Mouse (Mus musculus): ENCODE data around the gene Gm9837. TPM values are rescaled to one million over a fixed set of nuclear protein-coding genes. Genes with fewer than 3 reads are reported as not detected.

Gm9837 gene
- polyA plus RNA-seq (2012; rRNA removed) = not detected in 2 replicates

DNA sequence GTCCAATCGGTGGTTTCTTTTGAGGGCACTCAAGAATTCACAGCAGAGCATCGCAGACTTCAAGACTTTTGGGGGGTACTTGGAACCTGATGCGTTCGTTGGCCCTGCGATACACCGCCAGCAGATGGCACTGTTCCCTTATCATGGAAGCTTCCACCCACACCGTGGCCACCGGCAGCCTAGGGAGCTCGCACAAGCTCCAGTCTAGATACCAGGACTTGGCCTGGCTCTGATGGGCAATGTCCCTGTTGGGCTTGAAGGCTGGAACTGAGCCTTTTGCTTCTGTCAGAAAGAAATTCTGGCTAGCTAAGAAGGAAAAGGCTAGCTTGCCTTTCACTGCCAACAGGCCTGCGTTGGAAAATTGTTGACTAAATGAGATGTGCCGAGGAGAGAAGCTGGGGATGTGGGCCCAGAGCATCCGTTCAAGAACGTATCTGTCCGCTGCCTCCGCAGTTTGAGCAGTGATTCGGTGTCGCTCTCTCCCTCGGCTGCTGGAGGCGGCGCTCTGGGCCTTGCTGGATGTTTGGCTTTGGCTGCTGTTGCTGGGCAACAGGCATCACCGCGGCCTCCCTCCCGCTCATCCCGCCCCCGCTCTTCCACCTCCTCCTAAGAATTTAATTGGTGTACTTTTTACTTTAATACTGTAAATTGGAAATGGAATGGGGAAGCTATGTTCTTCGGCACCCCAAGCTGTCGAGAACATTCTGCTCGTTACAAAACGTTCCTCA, at the start of gene Gm9837:
Gene Gm9837 (minus strand): TSS at position 512 of the 728 bp plus-strand sequence.
- 9% methylated on average over 29 of the region's 29 CpGs for WGBS
- TF ChIP-seq POLR2A (IDR thresholded peaks at IDR 0.05; ENCODE audit: control insufficient read depth, extremely low read depth, insufficient read depth, low read length, poor library complexity) (no peak), CTCF (IDR thresholded peaks at IDR 0.05; ENCODE audit: borderline replicate concordance, control insufficient read depth, extremely low read depth, insufficient read depth, low read length, poor library complexity) (peak; percentile 92)
- peak; percentile 86 for DNase-seq
- H3K27ac ChIP-seq (ENCODE audit: control insufficient read depth, insufficient read depth, low read length) = no peak within 1 kb of the TSS
- H3K27me3 ChIP-seq (ENCODE audit: control insufficient read depth, insufficient read depth, low read length) = no peaks in the 10 kb centered on the region; the same call in 1 of the 2 replicates
- H3K4me3 ChIP-seq (ENCODE audit: control insufficient read depth, insufficient read depth, low read length) = no peak within 1 kb of the TSS
- H3K4me1 ChIP-seq (replicated peaks; ENCODE audit: control insufficient read depth, insufficient read depth, low read length) = no peaks in the 10 kb centered on the region
- no peaks in the 10 kb centered on the region for H3K36me3 ChIP-seq (ENCODE audit: control insufficient read depth, insufficient read depth, low read length)

DNA sequence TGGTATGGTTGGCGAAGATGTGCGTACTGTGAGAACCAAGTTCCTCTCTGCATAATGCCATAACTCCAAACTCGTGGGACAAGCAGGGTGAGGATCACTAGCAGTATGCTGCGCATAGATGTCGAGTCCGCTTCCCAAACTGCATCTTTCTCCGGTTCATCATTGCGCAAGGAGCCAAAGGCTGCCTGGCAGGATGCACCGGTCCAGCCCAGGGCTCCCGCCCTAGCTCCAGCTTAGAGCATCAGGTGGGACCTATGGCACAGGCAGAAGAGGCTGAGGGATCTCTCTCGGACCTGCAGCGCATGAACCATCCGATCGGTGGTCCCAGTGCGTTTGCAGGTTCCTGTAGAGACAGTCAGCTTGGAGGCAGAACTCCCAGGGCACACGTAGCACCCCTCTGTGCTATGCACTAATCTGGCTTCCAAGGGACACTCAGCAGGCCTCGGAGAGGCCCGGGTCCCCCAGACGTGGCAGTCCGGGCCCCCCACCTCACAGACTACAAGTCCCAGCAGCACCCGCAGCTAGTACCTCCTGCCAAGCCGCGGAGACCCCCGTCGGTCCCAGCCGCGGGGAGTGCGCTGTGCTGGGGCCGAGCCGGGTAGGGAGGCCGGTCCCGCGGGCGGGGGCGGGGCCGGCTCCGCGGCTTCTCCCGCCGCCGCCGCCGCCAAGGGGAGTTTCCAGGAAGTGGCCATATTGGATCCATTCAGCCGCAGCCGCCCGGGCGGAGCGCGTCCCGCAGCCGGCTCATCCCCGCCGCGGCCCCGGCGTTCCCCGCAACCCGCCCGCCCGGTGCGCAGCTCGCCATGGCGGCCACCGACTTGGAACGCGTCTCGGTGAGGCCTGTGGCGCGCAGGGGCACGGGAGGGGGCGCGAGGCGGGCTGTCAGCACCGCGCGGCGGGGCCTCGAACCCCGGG, 49.2 kb upstream of the Gm9837 start, which contains the start of gene Sept8:
Gene Sept8 (plus strand): TSS at position 51 of the 915 bp plus-strand sequence.
- TF ChIP-seq CTCF (IDR thresholded peaks at IDR 0.05; ENCODE audit: borderline replicate concordance, control insufficient read depth, extremely low read depth, insufficient read depth, low read length, poor library complexity) = no peak

DNA sequence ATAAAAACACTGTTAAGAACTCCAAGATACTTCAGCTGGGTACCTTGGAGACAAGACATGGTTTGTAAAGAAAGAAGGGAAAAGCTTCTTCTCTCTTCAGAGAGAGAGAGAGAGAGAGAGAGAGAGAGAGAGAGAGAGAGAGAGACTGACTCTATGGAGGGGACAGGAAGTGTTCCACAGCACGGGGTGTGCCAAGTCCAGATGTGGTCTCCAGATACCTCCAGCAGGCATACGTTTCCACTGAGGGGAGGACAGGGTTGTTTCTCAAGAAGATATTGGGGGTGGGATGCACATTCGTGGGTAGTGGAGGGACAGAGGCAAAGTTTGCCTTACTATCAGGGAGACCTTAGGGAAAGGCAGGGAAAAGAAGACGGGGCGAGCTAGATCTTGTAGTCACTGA, 48.5 kb upstream of the Gm9837 start:
- Histone ChIP-seq H3K4me3 (ENCODE audit: control insufficient read depth, insufficient read depth, low read length) (no peak overlapping the region), H3K36me3 (ENCODE audit: control insufficient read depth, insufficient read depth, low read length) (no peaks in the 10 kb centered on the region), H3K27me3 (ENCODE audit: control insufficient read depth, insufficient read depth, low read length) (no peaks in the 10 kb centered on the region), H3K4me1 (replicated peaks; ENCODE audit: control insufficient read depth, insufficient read depth, low read length) (peaks cover 26% of the 10 kb centered on the region), H3K27ac (ENCODE audit: control insufficient read depth, insufficient read depth, low read length) (no peak overlapping the region)
- DNase-seq = no peak
- TF ChIP-seq CTCF (IDR thresholded peaks at IDR 0.05; ENCODE audit: borderline replicate concordance, control insufficient read depth, extremely low read depth, insufficient read depth, low read length, poor library complexity) (no peak), POLR2A (IDR thresholded peaks at IDR 0.05; ENCODE audit: control insufficient read depth, extremely low read depth, insufficient read depth, low read length, poor library complexity) (no peak)
- WGBS = 37% methylated on average over 5 of the region's 5 CpGs

More for the DNA sequence above, 49.2 kb upstream of the Gm9837 start, which contains the start of gene Sept8:
- WGBS = 13% methylated on average over 77 of the region's 79 CpGs
- DNase-seq = peak; percentile 26
- H3K36me3 ChIP-seq (ENCODE audit: control insufficient read depth, insufficient read depth, low read length) = no peaks in the 10 kb centered on the region
- peak within 1 kb of the TSS; percentile 41 for H3K4me3 ChIP-seq (ENCODE audit: control insufficient read depth, insufficient read depth, low read length)
- no peak within 1 kb of the TSS for H3K27ac ChIP-seq (ENCODE audit: control insufficient read depth, insufficient read depth, low read length)
- no peaks in the 10 kb centered on the region for H3K27me3 ChIP-seq (ENCODE audit: control insufficient read depth, insufficient read depth, low read length)
- peaks cover 26% of the 10 kb centered on the region for H3K4me1 ChIP-seq (replicated peaks; ENCODE audit: control insufficient read depth, insufficient read depth, low read length)

DNA sequence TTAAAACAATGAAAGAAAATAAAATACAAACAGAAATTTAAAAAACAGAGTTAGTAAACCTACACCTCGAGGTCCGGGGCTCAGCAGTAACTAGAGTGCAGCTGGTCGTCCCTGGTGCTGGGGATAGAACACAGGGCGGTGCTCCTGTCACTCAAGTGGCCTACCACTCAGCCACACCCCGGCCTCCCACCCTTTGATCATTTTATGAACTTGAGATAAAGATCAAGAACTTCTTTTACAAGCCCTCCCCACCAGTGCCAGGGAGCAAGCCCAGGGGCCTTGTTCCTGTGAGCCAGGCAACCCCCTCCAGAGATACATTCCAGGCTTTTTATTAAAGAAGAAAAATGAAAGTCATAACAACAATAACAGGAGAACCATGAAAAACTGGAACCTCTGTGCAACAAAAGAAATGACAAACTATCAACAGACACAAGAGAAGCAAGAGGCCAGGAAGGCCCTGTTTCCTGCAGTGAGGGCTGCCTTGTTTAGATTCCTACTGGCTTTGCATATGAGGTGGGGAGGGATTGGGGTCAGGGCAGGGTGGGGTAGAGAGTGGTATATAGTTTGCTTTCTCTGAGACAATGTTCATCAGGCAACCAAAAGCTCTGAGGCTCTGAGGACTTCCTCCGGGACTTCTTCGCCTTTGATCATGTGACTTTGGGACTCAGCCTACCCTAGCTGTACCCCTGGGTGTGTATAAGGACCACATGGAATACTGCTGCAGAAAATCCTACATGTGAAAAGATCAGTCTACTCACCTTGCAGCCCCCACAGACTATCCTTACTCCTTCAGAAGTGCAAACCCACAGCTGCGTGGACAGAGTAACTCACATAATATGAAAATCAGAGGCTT, 46.7 kb upstream of the Gm9837 start:
- Histone ChIP-seq H3K27me3 (ENCODE audit: control insufficient read depth, insufficient read depth, low read length) (no peaks in the 10 kb centered on the region), H3K36me3 (ENCODE audit: control insufficient read depth, insufficient read depth, low read length) (no peaks in the 10 kb centered on the region), H3K27ac (ENCODE audit: control insufficient read depth, insufficient read depth, low read length) (no peak overlapping the region), H3K4me1 (replicated peaks; ENCODE audit: control insufficient read depth, insufficient read depth, low read length) (peaks cover 26% of the 10 kb centered on the region), H3K4me3 (ENCODE audit: control insufficient read depth, insufficient read depth, low read length) (no peak overlapping the region)
- no peak for TF ChIP-seq POLR2A (IDR thresholded peaks at IDR 0.05; ENCODE audit: control insufficient read depth, extremely low read depth, insufficient read depth, low read length, poor library complexity)
- TF ChIP-seq CTCF (IDR thresholded peaks at IDR 0.05; ENCODE audit: borderline replicate concordance, control insufficient read depth, extremely low read depth, insufficient read depth, low read length, poor library complexity) = no peak
- 23% methylated on average over 8 of the region's 8 CpGs for WGBS
- peak; percentile 33 for DNase-seq

DNA sequence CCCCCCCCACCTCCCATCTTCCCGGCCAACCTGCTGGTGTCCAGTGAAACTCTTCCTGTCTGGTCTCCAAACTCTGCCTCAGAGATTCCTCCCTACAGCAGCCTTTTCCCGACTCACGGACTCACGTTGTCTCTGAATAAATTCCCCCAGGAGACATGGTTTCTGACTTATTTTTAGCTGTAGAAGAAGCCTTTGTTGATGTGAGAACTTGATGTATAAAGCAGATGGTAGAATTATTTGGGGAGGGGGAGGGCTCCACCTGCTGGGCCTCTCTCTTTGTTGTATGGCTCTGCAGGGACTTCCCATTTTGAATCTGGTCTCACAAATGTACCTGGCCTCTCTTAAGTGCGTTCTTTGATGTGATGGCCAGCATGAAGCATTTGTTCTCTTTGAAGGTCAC, 40.1 kb upstream of the Gm9837 start:
- no peak overlapping the region for H3K4me3 ChIP-seq (ENCODE audit: control insufficient read depth, insufficient read depth, low read length)
- 80% methylated on average over 5 of the region's 5 CpGs for WGBS
- no peak for DNase-seq

DNA sequence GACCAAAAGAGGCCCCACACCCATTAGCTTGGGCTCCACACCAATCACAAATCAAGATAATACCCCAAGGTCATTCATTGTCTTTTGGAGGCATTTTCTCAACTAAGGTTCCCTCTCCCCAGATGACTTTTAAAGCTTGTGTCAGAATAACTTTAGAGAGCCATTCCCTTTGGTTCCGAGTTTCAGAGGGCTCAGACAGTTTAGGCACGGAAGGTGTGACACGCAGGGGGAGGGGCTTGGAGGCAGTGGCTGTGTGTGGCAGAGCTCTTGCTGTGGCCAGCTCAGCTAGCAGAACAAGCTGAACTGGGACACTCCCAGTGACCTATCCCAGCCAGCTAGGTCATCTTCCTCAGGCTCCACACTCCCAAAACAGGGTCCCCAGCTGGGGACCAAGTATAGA, 38.3 kb upstream of the Gm9837 start:
- Histone ChIP-seq H3K27ac (ENCODE audit: control insufficient read depth, insufficient read depth, low read length) (no peak overlapping the region), H3K36me3 (ENCODE audit: control insufficient read depth, insufficient read depth, low read length) (no peaks in the 10 kb centered on the region), H3K27me3 (ENCODE audit: control insufficient read depth, insufficient read depth, low read length) (no peaks in the 10 kb centered on the region), H3K4me1 (replicated peaks; ENCODE audit: control insufficient read depth, insufficient read depth, low read length) (no peaks in the 10 kb centered on the region), H3K4me3 (ENCODE audit: control insufficient read depth, insufficient read depth, low read length) (no peak overlapping the region)
- no peak for DNase-seq
- no peak for TF ChIP-seq CTCF (IDR thresholded peaks at IDR 0.05; ENCODE audit: borderline replicate concordance, control insufficient read depth, extremely low read depth, insufficient read depth, low read length, poor library complexity)
- no peak for TF ChIP-seq POLR2A (IDR thresholded peaks at IDR 0.05; ENCODE audit: control insufficient read depth, extremely low read depth, insufficient read depth, low read length, poor library complexity)
- WGBS = 88% methylated on average over 3 of the region's 3 CpGs

More for the DNA sequence above, 40.1 kb upstream of the Gm9837 start:
- TF ChIP-seq POLR2A (IDR thresholded peaks at IDR 0.05; ENCODE audit: control insufficient read depth, extremely low read depth, insufficient read depth, low read length, poor library complexity) (no peak), CTCF (IDR thresholded peaks at IDR 0.05; ENCODE audit: borderline replicate concordance, control insufficient read depth, extremely low read depth, insufficient read depth, low read length, poor library complexity) (no peak)
- no peaks in the 10 kb centered on the region for H3K27me3 ChIP-seq (ENCODE audit: control insufficient read depth, insufficient read depth, low read length)
- no peak overlapping the region for H3K27ac ChIP-seq (ENCODE audit: control insufficient read depth, insufficient read depth, low read length)
- H3K4me1 ChIP-seq (replicated peaks; ENCODE audit: control insufficient read depth, insufficient read depth, low read length) = no peaks in the 10 kb centered on the region
- H3K36me3 ChIP-seq (ENCODE audit: control insufficient read depth, insufficient read depth, low read length) = no peaks in the 10 kb centered on the region
